Mouse (Mus musculus) neural tube, embryonic 15.5 days (tissue): Measurements from ENCODE around the gene Slc26a10. TPM values are rescaled to one million over a fixed set of nuclear protein-coding genes. Genes with fewer than 3 reads are reported as not detected.
"Not testable (repeated sequence)": the region's sequence is repeated elsewhere in the genome, so short reads cannot be mapped to it uniquely, and the experiment has no call there.

Experiments used
- ATAC-seq: fragments of 200-750 bp; cut with Nextera tagmentation; 2 replicates; pipeline ENCODE4 v1.8.0; 2017; ENCODE audit warnings: mild to moderate bottlenecking, moderate TSS enrichment, moderate library complexity; ENCODE audit not compliant: low FRiP score
- H3K27ac ChIP-seq: fragments of 300-500 bp; sonication (generic); replicated peaks from 2 replicates; pipeline ENCODE4 v1.5.1; 2015; ENCODE audit warnings: mild to moderate bottlenecking, inconsistent platforms
- H3K27me3 ChIP-seq: fragments of 300-500 bp; sonication (generic); replicated peaks from 2 replicates; pipeline ENCODE4 v1.6.1; 2015; ENCODE audit warnings: inconsistent platforms
- H3K36me3 ChIP-seq: fragments of 300-500 bp; sonication (generic); 2 replicates; pipeline ENCODE4 v1.6.1; 2015; ENCODE audit warnings: inconsistent platforms
- H3K4me1 ChIP-seq: fragments of 300-500 bp; sonication (generic); 2 replicates; pipeline ENCODE4 v1.6.1; 2015; ENCODE audit warnings: inconsistent platforms
- H3K4me2 ChIP-seq: fragments of 300-500 bp; sonication (generic); 2 replicates; pipeline ENCODE4 v1.6.1; 2015; ENCODE audit warnings: inconsistent platforms, mild to moderate bottlenecking, moderate library complexity
- H3K4me3 ChIP-seq: fragments of 300-500 bp; sonication (generic); replicated peaks from 2 replicates; pipeline ENCODE4 v1.5.1; 2015; ENCODE audit warnings: mild to moderate bottlenecking, inconsistent platforms
- H3K9ac ChIP-seq: fragments of 300-500 bp; sonication (generic); replicated peaks from 2 replicates; pipeline ENCODE4 v1.6.1; 2015; ENCODE audit warnings: mild to moderate bottlenecking, inconsistent platforms
- H3K9me3 ChIP-seq: fragments of 300-500 bp; sonication (generic); replicated peaks from 2 replicates; pipeline ENCODE4 v1.6.1; 2016; ENCODE audit warnings: inconsistent platforms
- WGBS: fragments of 180-500 bp; shearing (Covaris S2); methylation state at CpG from one replicate; pipeline ENCODE4 v1.1.7; 2015; ENCODE audit warnings: mixed read lengths; 5-methylcytosine and 5-hydroxymethylcytosine counted together
- polyA plus RNA-seq: library from polyadenylated mRNA; unstranded; fragments of >200 nt; fragmentation: Nextera tagmentation; extraction: Ambion mirVana; gene quantifications from 2 replicates; pipeline ENCODE4 v1.2.1, GENCODE M21; 2015

Gene Slc26a10
- polyA plus RNA-seq, 1 experiment from 2014 or later: 1.0 TPM

DNA sequence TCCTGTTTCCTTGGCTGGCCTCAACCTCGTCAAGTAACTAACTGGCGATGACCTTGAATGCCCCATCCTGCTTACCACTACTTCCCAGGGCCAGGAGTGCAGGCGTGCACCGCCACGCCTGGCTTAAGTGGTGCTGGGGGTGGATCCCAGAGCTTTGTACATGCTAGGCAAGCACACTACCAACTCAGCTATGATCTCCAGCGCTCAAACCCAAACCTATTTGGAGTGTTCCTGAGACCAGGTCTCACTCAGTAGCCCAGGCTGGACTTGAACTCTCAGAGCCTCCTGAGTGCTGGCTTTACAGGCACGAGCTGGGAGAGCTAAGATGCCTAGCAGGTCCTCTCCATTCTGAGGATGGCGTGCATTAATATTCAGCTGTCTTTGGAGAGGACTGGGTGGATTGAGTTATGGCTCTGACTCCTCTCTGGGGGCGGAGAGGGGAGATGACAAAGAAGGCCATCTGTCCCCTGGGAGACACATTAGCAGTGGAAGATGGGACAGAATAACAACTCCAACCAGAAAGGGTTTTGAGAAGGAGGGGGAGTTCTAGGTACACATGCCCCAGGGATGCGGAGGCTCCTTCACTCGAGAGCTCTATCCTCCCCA lies 17.2 kb upstream of the Slc26a10 start:
- ATAC-seq: no peak
- H3K9ac ChIP-seq: no peak overlapping the region
- H3K27ac ChIP-seq: peak overlapping the region; percentile 34
- no peak overlapping the region for H3K4me2 ChIP-seq
- H3K27me3 ChIP-seq: no peaks in the 10 kb centered on the region
- H3K4me3 ChIP-seq: no peak overlapping the region
- peaks cover 31% of the 10 kb centered on the region for H3K4me1 ChIP-seq
- peaks cover 53% of the 10 kb centered on the region for H3K36me3 ChIP-seq
- 71% methylated on average over 11 of the region's 11 CpGs for WGBS
- no peaks in the 10 kb centered on the region for H3K9me3 ChIP-seq

DNA sequence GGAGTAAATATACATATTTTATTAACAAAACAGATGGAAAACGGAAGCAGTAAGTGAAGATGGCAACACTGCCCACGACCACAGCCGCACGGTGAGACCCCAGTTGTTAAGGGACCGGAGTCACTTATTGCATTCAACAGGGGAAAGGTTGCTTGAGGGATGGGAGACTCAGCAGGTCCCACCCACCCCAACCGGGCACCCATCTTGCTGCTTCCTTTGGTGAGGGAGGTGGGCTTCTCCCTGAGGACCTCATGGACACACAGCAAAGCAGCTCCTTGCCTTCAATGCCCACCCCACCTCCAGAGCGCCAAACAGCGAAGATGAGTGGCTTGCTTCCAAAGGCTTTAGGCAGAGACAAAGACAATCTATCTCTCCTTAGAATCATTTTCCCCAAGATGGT lies 16.7 kb upstream of the Slc26a10 start:
- peaks cover 35% of the 10 kb centered on the region for H3K4me1 ChIP-seq
- peak overlapping the region; percentile 34; the same call in 1 of the 2 replicates for H3K27ac ChIP-seq
- no peak overlapping the region for H3K4me3 ChIP-seq
- no peak for ATAC-seq
- H3K9me3 ChIP-seq: no peaks in the 10 kb centered on the region
- no peaks in the 10 kb centered on the region for H3K27me3 ChIP-seq
- peaks cover 52% of the 10 kb centered on the region for H3K36me3 ChIP-seq
- no peak overlapping the region for H3K4me2 ChIP-seq
- no peak overlapping the region for H3K9ac ChIP-seq
- WGBS: 89% methylated on average over 8 of the region's 8 CpGs

- Histone ChIP-seq H3K36me3 (peaks cover 51% of the 10 kb centered on the region), H3K9ac (peak overlapping the region; percentile 95), H3K27me3 (no peaks in the 10 kb centered on the region), H3K9me3 (no peaks in the 10 kb centered on the region), H3K27ac (peak overlapping the region; percentile 93), H3K4me2 (peak overlapping the region; percentile 94), H3K4me1 (peaks cover 38% of the 10 kb centered on the region), H3K4me3 (peak overlapping the region; percentile 94)
- 8% methylated on average over 5 of the region's 5 CpGs for WGBS
- ATAC-seq: peak; percentile 60
These were observed 15.9 kb upstream of the Slc26a10 start for GRCm38 (mm10) chr10:127196392-127196791.

DNA sequence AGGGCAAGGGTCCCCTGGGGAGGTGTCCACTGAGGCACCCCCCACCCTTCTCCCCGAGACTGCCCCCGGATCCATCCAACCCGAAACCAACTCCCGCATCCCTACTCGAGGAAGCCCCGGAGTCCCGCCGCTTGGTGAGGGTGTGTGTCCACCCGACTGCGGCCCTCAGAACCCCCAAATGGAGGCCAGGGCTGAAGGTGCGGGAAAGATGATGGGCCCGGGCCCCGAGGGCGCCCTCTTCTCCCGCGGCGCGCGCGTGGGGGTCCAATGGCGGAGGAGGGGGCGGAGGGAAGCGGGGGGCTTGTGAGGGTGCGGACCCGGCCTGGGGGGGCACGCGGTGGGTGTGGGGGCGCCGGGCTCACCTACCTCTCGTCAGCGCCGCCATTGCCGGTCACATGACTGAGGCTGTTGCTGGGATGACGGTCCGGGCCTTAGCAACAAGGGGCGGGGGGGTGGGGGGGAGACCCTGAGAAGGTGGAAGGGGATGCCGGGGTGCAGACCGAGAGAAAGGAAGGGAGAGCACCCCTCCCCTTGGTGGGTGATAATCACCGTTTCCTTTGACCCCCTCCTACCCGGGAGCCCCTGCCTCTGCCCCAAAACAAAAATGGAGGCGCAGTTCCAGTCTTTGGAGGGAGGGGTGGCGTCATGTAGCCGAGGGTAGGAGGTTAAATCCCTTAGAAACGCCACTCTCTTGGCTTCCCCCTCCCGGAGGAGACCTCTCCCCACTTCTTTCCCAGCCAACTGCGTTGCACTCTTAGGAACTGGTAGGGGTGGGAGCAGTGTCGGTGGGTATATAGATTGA lies 15.1 kb upstream of the Slc26a10 start, which contains the start of gene Dtx3:
Gene Dtx3 (minus strand): TSS at position 401 of the 802 bp plus-strand sequence.
- peak; percentile 73 for ATAC-seq
- Histone ChIP-seq H3K4me3 (peak within 1 kb of the TSS; percentile 94), H3K36me3 (peaks cover 51% of the 10 kb centered on the region), H3K4me1 (peaks cover 46% of the 10 kb centered on the region), H3K4me2 (peak within 1 kb of the TSS; percentile 94), H3K9me3 (no peaks in the 10 kb centered on the region), H3K9ac (peak within 1 kb of the TSS; percentile 95), H3K27ac (peak within 1 kb of the TSS; percentile 93), H3K27me3 (no peaks in the 10 kb centered on the region)
- WGBS: under 1% methylated on average over 28 of the region's 47 CpGs

- 14% methylated on average over 22 of the region's 22 CpGs for WGBS
These were observed 14.2 kb upstream of the Slc26a10 start for GRCm38 (mm10) chr10:127194428-127195327.

GRCm38 (mm10) chr10:127193011-127193410 lies 12.6 kb upstream of the Slc26a10 start:
- Histone ChIP-seq H3K27me3 (no peaks in the 10 kb centered on the region), H3K9ac (0 out of 2 replicates have a peak overlapping the region, but pooled peaks have one; percentile 7), H3K9me3 (no peaks in the 10 kb centered on the region), H3K4me1 (peaks cover 68% of the 10 kb centered on the region), H3K4me3 (no peak overlapping the region), H3K36me3 (peaks cover 25% of the 10 kb centered on the region), H3K27ac (no peak overlapping the region), H3K4me2 (no peak overlapping the region)
- WGBS: 87% methylated on average over 9 of the region's 9 CpGs
- ATAC-seq: no peak

More at GRCm38 (mm10) chr10:127194428-127195327, 14.2 kb upstream of the Slc26a10 start:
- Histone ChIP-seq H3K9ac (peak overlapping the region; percentile 95), H3K4me2 (peak overlapping the region; percentile 94), H3K9me3 (no peaks in the 10 kb centered on the region), H3K27ac (peak overlapping the region; percentile 93), H3K36me3 (peaks cover 42% of the 10 kb centered on the region), H3K4me1 (peaks cover 54% of the 10 kb centered on the region), H3K4me3 (peak overlapping the region; percentile 94), H3K27me3 (no peaks in the 10 kb centered on the region)
- peak; percentile 46; the same call in 1 of the 2 replicates for ATAC-seq

- H3K27me3 ChIP-seq, H3K9me3 ChIP-seq, H3K27ac ChIP-seq, ATAC-seq, H3K4me3 ChIP-seq, H3K9ac ChIP-seq, H3K4me2 ChIP-seq: not testable (repeated sequence)
- Histone ChIP-seq H3K36me3 (peaks cover 23% of the 10 kb centered on the region), H3K4me1 (peaks cover 78% of the 10 kb centered on the region)
- 90% methylated on average over 1 of the region's 1 CpGs for WGBS
These were observed 11.5 kb upstream of the Slc26a10 start for GRCm38 (mm10) chr10:127192057-127192328.

GRCm38 (mm10) chr10:127191191-127192056 lies 11.0 kb upstream of the Slc26a10 start:
- no peak overlapping the region; the same call in 1 of the 2 replicates for H3K4me2 ChIP-seq
- peaks cover 75% of the 10 kb centered on the region for H3K4me1 ChIP-seq
- no peaks in the 10 kb centered on the region for H3K9me3 ChIP-seq
- H3K36me3 ChIP-seq: peaks cover 27% of the 10 kb centered on the region
- no peaks in the 10 kb centered on the region for H3K27me3 ChIP-seq
- WGBS: 84% methylated on average over 19 of the region's 19 CpGs
- no peak overlapping the region for H3K9ac ChIP-seq
- no peak overlapping the region for H3K4me3 ChIP-seq
- ATAC-seq: no peak
- no peak overlapping the region for H3K27ac ChIP-seq

DNA sequence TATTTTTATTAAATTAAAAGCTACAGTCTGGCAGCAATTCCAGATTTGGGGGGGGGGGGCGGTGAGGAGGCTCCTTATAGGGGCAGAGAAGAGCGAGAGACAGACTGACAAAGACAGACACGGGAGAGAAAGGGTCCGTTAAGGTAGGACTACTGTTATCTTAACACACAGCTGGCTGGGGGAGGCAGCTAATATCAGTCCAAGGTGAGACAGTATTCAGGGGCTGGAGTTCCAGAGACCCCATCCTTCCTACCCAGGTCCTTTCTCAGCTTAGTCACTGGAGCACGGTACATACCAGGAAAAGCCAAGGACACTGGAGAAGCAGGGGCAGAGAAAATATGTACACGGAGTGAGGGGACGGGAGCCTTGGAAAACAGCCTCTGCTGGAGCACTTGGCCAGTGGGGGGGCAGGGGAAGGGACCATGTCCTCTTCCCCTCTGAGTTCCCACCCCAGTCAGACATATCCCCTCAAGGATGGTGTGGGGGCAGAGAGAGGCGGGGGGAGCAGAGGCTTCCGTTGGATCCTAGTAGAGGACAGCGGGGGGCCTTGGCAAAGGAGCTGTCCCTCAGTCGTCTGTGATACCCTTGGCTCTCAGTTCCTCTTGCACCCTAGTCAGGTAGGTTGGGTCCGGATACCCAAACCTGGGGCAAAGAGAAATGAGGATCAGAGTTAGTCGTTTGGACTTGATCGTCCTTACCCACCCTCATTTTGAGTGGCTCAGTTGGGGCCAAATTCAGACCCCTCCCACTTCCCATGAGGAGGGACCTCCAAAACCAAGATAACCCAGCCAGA lies 10.1 kb upstream of the Slc26a10 start:
- Histone ChIP-seq H3K36me3 (peaks cover 27% of the 10 kb centered on the region), H3K27me3 (no peaks in the 10 kb centered on the region), H3K4me3 (peak overlapping the region; percentile 75), H3K9ac (no peak overlapping the region), H3K27ac (peak overlapping the region; percentile 84), H3K9me3 (no peaks in the 10 kb centered on the region), H3K4me2 (peak overlapping the region; percentile 97), H3K4me1 (peaks cover 68% of the 10 kb centered on the region)
- ATAC-seq: no peak
- 42% methylated on average over 14 of the region's 14 CpGs for WGBS

GRCm38 (mm10) chr10:127189651-127190381 lies 9.4 kb upstream of the Slc26a10 start, which contains the start of gene Arhgef25:
Arhgef25 (minus strand) TSS chr10:127190083.
- ATAC-seq: no peak
- H3K4me3 ChIP-seq: peak within 1 kb of the TSS; percentile 75
- peaks cover 66% of the 10 kb centered on the region for H3K4me1 ChIP-seq

More at GRCm38 (mm10) chr10:127189651-127190381, 9.4 kb upstream of the Slc26a10 start, which contains the start of gene Arhgef25:
- H3K27me3 ChIP-seq: no peaks in the 10 kb centered on the region
- peaks cover 27% of the 10 kb centered on the region for H3K36me3 ChIP-seq
- peak within 1 kb of the TSS; percentile 97 for H3K4me2 ChIP-seq
- peak within 1 kb of the TSS; percentile 89 for H3K9ac ChIP-seq
- 3% methylated on average over 35 of the region's 35 CpGs for WGBS
- peak within 1 kb of the TSS; percentile 84 for H3K27ac ChIP-seq
- H3K9me3 ChIP-seq: no peaks in the 10 kb centered on the region
